Mouse (Mus musculus): ENCODE results near the gene Ino80d. TPM values are rescaled to one million over a fixed set of nuclear protein-coding genes. Genes with fewer than 3 reads are reported as not detected.

Ino80d gene
- total RNA-seq, 4 experiments from 2014 or later = 11.3 to 14.5 (median 12.8) TPM

DNA sequence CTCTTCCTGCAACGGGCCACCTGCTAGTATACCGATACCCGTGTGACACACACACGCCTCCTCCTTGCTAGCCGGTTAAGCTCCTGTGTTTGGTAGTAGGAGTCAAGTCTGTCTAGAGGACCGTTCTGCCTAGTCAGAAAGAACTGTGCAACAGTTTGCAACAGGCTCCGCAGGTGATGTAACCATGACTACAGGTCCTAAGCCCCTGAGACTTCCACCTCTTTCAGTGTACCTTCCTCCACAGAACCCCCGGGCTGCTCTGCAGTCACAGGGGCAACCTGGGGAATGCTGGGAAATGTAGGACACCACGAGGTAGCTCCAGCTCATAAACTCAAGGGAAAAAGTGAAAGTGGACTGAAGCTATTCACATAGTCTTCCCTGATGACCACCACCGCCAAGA is 123.4 kb downstream of the Ino80d start:
- no peak for DNase-seq (ENCODE audit: low spot score in 2 of 2)

DNA sequence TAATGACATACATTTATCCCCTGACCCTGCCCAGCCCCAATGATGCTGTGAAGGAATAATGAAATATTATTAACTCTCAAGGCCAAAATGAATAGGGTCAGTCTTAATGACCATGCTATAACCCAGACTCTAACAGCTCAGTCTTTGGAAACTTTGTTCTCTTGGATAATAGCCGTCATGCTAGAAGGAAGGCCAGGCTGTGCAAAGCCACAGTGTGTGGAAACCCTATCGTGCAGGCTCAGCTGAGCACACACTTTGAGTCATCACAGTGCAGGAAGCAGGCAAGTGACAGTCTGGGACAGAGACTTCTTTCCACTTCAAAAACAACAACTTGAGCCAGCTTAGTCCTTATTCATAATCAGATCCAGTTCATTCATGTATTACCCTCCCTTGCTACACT is 126.9 kb downstream of the Ino80d start:
- no peak for DNase-seq (ENCODE audit: low spot score in 2 of 2)

DNA sequence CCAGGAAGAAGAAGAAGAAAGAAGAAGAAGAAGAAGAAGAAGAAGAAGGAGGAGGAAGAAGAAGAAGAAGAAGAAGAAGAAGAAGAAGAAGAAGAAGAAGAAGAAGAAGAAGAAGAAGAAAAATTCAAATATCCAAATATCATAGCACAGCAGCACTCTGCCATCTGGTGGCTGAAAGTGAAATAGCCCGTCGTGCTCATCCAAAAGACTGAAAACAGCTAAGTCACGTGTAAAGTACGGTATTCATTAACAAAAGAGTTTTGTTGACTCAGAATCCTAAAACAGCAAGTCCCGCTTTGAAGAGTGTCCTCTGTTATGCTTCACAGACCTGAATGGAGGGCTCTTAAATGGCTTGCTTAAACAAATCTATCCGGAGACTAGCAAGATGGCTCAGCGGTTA is 128.2 kb downstream of the Ino80d start:
- no peak for DNase-seq (ENCODE audit: low spot score in 2 of 2)

DNA sequence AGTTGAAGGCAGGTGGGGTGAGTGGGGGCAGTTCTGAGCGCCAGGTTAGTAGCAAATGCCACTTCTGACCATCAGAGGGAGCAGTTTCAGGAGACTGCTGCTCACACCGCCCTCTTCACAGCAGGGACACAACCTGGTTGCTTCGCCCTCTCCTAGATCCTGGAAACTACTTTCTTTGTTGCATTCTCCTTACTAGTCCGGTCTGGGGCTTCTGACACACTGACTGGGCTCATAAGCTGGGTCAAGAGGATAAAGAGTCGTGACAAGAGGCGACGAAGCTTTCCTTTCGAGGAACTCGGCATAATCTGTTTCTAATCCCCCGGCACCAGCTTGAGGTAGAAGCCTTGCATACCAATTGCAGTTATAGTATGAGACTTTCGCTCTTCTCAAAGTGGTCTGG is 129.9 kb downstream of the Ino80d start:
- DNase-seq (ENCODE audit: low spot score in 2 of 2) = no peak

DNA sequence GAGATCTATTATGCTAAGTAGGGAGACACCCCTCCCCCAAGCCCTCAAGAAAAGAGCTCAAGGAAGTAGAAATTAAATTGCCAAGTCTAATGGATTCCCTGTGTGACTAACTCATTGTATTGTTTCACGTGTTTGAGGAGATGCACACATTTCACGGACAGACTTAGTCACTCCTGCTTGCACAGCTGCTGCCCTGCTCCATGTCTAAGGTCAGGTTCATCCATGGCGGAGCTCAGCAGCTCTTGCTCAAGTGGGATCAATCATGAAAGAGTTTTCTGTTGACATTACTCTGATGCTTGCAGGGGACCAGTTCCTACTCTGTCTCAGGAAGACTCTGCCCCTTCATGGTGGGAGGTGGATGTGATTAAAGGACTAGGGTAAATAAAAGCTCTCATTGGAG is 137.7 kb downstream of the Ino80d start:
- DNase-seq (ENCODE audit: low spot score in 2 of 2) = no peak

DNA sequence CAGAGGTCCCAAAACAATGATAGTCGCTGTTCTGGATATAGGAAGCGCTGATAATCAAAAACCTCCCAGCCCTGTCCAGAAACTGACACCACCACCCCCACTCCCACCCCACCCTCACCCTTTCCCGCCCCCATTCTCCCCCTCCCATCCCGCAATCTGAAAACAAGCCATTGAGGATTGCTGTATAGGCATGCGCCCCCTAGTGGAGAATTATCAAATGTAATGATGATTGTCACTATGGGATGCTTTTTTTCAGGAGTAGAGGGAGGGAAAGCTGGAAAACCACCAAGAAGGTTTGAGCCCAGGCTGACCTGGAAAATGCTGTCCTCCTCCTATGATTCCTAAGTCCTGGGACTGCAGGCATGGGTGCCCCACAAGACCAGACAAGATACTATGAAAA is 147.6 kb downstream of the Ino80d start:
- no peak for DNase-seq (ENCODE audit: low spot score in 2 of 2)

DNA sequence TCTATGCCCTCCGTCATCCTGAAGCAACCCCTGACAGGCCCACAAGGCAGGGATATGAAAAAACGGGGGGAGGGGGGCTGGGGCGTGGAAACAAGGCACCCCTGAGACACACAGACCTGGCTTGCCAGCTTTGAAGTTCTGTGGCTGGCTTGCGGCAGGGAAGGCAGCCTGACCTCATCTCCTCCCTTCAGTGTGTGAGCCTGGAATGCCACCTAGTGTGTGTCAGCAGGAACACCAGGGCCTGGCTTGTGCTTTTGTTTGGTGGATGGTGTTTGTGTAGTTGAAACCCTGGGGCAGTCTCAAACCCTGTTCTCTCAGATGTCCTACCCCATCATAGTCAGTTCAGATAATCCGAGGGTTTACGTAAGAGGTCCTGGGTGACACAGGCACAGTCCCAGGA is 150.2 kb downstream of the Ino80d start:
- peak; percentile 8 to 14 for DNase-seq (ENCODE audit: low spot score in 2 of 2)

DNA sequence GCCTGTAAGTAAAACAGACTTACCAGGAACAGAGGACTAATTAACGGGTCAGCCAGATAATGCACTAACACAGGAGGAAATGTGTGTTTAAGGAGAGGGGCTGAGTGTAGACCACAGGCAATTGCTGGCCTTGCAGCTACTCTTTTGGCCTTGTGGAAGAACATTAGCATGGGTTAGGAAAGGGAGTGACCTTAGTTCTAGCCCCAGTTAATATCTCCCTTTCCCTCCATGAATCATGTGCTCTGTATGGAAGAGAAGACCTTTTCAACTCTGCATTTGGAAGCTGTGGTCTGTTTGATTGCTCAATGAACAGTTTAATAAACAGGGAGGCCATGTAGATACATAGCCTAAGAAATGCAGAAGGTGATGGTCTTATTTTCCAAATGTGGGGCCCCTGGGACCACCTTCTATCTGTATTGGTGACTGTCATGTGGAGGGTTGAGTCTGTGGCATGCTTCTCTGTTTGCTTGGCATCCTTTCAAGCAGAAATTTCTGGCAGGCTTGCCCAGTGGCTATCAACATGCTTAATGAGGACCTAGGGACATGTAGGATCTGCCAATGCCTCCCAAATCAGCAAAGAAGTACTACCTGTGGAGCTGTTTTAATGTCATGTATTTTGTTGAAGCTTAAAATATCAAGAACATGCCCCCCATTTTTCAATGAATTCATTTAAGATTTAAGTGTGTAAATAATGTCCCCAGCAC is 157.4 kb downstream of the Ino80d start:
- DNase-seq (ENCODE audit: low spot score in 2 of 2) = no peak

DNA sequence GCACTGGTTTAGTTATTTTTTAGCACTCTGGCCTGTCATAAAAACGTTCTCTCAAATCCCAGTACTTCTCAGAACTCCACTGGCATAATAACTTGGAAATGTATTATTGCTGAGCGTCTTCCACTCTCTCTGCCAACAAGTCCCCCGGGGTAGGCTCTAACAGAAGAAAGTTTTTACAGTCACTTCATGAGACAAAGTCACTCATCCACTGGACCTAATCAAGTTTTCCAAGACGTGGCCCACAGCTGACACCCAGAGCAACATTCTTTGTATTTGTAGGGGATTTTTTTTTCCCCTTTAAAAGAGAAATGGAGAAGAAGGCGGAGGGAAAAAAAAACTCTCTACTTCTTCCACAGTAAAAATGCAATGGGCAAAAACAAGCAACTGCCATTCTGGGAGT is 157.9 kb downstream of the Ino80d start:
- DNase-seq (ENCODE audit: low spot score in 2 of 2) = no peak

DNA sequence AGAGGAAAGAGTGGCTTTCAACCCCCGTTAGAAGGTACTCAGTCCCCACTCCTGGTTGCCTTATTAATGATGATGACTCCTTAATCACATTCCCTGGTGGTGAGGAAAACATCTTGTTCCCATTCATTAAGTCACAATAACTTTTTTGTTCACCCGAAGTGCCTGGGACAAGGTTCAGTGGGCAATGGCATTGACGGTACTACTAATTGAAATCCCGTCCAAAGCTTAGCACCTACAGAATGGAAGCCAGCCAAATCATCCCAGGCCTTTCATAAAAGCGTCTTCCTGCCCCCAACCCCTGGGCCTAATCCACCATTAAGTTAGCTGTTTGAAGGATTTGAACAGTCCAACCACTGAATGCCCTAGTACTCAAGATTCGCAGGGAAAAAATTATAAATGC is 159.1 kb downstream of the Ino80d start:
- no peak for DNase-seq (ENCODE audit: low spot score in 2 of 2)

DNA sequence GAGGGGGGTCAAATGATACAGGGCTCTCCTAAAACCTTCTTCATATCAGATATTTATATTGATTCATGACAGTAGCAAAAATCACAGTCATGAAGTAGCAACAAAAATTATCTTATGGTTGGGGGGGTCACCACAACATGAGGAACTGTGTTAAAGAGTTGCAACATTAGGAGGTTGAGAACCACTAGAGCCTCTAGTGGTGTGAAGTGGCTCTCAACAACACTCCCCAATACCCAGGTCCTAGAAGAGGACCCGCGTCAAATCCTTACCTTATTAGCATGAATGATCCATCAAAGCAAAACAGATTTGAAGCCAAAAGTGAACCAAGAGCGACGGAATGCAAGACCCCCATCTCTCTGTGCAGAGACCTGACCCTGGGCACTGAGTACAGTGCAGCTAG is 161.4 kb downstream of the Ino80d start:
- DNase-seq (ENCODE audit: low spot score in 2 of 2) = no peak

DNA sequence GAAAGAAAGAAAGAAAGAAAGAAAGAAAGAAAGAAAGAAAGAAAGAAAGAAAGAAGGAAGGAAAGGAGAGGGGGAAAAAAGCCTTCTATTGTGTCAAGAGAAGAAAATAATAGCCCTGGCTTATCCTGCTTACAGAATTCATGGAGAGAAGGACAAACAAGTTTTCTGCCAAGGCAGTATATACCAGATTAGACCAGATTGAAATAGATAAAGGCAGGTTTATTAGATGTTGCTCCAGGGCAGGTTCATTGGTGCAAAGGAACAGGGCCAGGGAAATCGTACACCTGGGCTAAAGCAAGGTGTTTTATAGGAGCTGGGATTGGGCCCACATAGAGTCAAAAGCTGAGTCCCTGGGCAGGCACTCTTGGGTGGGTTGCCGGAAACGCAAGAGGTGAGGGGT is 162.1 kb downstream of the Ino80d start:
- no peak for DNase-seq (ENCODE audit: low spot score in 2 of 2)

DNA sequence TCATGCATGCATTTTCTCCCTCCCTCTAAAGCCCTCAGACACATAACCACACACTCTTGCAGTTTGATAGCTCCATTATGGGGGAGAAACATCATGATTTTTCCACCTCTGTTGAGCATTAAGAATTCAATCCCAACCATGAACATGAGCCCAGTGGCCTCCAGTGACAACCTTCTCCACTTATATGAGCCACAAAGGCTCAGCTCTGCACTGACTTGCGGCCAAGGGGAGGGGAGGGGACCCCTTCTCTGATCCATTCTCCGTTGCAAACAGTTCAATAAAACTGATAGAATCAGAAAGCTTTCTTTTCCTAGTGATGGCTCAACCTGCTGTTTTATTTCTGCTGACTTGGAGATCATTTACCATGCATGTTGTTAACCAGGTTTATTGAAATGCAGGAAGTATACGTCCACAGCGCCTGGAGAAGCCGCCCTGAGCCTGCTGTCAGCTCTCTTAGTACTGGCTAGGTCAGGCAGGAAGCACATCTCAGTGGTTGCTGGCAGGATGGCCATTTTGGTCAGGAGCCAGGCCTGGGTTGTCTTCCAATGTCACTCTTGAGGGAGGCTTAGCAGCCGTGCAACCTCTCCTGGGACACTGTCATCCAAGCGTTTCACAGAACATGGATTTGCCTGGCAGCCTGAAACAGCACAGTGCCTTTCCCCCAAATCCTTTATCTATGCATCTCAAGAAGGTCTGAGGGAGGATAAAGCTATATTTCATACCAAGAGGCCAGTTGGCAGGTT is 163.2 kb downstream of the Ino80d start:
- peak in 1 of 2 experiments; percentile 29 for DNase-seq (ENCODE audit: low spot score in 2 of 2)

DNA sequence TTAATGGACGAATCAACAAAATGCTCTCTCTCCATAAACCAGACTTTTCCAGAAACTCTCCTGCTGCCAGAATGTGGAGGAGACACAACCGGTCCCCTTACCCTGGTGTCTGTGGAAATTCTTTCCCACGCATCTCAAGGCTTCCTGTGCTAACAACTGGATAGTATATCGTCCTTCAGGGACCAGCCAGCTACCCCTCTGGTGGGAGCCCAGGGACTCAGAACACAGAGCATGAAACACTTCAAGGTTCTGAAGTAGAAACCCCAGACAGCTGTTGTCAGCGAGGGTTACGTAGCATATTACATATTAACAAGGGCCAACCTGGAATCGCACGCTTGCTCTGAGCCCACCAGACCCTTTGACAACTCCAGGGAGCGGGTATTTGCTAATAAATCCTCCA is 163.9 kb downstream of the Ino80d start:
- DNase-seq (ENCODE audit: low spot score in 2 of 2) = no peak

DNA sequence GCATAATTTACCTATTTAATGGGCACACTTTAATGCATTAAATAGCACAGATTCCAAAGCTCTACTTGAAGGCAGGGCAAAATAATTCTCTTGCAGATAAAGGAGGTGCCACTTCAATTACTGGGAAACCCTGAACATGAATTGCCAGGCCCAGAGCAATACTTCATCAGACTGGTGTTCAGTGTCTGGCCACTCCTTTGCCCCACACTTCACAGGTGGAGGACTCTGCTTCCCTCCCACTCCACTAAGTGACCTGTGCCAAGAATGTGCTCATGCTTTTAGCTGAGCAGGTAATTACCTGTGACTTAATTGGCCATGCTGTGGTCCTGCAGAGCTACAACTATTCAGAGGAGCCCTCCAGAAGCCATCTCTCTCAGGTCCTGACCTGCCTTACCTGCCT is 166.7 kb downstream of the Ino80d start:
- no peak for DNase-seq (ENCODE audit: low spot score in 2 of 2)

DNA sequence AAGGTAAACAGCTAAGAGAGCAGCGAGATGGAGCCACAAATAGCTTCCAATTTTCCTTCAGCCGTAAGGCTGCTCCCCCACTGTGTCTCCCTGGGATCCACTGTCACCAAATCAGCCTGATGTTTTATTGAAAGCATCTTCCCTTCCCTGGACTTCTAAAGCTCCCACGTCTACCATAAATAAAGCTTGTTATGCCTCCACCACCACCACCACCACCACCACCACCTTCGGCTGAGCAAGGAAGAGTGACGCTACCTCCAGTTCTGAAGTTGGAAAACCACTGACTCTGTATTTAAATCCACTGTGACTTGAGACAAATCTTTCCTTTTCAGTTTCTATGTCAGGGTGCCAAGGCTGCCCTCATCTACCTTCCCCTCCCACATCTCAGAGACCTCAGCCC is 167.5 kb downstream of the Ino80d start:
- DNase-seq (ENCODE audit: low spot score in 2 of 2) = no peak

DNA sequence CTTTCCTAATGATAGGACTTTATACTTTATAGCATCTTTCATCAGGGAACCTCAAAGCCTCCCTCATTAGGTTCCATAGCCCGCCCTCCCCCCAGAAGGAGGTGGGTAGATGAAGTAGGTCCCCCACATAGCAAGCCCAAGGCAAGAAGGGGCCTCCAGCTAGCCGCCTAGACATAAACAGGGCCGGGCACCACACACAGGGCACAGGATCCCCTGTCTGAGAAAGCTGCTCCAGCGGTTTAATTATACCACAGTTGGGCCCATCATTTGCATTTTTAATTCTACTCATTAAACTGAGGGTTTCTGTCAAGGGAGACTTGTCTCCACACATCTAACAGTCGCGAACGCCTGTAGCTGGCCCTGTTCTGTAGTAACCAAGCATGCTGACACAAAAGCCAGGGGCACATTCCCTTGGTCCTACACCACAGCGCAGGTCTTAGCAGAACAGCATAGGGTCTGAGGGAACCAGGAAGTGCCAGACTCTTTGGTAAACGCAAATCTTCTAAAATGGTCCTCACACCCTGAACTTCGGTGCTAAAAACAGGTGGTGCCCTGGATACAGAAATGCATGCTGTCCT is 179.6 kb downstream of the Ino80d start:
- DNase-seq (ENCODE audit: low spot score in 2 of 2) = no peak

DNA sequence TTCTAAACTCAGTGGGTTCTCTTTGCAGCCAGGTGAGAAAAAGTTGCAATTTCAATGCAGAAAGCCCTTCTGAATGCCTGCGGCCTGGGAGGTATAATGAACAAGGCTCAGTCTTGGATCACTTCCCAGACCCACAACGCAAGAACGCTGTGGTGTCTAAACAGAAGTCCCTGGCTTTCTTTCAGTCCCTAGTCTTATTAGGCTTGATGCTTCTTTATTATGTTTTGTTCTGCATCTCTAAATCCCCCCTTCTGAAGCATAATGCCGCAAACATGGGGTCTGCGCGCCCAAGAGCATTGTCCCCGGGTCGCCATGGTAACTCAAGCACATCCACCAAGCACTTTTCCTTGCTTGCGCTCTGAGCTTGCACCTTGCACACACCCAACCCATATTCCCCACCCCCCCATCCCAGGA is 180.4 kb downstream of the Ino80d start:
- no peak for DNase-seq (ENCODE audit: low spot score in 2 of 2)

DNA sequence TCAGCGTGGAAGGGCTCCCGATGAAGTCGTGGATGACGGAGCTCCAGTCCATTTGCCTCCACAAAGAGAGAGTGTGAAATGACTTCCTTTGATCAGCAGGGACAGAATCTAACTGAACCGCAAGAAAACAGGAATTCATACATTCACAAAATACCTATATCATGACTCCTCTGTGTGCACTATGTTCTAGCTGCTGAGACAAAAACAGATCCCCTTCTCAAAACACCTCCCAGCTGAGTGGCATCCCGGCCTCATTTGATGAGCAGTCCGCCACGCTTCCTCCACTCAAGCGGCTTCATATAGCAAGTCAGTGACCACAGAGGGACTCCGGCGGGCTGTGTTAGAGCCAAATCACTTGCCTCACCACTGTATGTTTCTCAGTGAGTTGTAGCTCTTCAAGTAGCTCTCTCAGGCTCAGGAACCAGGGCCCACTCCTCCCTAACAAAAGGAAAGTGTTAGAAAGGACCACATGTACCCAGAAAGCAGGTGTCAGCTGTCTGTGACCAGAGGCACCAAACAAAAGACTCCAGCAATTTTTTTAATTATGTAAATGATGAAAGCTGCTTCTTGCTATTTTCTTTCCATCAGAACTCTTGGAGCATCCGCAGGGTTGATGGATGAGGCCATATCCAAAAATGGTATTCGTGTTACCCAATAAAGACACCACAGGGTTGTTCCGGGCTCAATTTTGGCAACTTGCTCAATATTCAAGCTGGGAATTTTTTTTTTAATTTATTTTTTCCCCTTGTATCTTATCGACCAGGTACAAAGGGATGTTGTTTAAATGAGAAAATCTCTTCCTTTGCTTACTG is 181.0 kb downstream of the Ino80d start:
- no peak for DNase-seq (ENCODE audit: low spot score in 2 of 2)

DNA sequence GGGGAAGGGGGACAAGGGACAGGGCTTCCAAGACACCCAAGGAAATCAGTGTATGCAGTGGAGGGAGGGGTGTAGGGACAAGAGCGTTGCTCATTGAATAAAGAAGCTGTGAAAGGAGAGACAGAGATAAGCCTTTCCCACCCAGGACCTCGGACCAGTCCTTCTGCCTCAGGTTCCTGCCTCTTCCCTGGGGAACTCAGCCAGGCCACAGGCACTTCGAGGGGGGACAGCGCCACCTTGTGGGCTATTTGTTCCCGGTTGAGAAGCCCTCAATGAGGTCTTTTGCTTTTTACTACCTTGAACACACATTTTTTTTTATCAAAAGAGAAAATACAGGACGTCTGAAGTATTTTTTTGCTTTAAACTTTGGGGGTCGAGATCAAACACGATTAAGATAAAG is 185.0 kb downstream of the Ino80d start:
- DNase-seq (ENCODE audit: low spot score in 2 of 2) = peak; percentile 41 to 47

DNA sequence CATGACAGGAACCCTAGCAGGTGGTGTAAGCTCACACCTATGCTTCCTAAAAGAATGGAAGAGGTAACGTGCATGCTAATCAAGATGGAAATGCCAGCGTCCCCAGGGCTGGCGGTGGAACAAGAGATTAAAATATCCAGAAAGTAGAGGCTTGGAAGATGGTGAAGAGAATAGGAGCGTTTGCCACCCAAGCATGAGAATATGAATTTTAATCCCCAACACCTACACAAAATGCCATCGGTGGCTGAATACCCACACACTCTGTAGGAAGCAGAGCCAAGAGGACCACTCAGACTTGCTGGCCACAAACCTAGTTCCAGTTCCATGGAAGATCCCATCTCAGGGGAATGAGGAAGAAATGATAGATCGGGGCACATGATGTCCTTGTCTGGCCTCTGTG is 195.2 kb downstream of the Ino80d start:
- no peak for DNase-seq (ENCODE audit: low spot score in 2 of 2)

DNA sequence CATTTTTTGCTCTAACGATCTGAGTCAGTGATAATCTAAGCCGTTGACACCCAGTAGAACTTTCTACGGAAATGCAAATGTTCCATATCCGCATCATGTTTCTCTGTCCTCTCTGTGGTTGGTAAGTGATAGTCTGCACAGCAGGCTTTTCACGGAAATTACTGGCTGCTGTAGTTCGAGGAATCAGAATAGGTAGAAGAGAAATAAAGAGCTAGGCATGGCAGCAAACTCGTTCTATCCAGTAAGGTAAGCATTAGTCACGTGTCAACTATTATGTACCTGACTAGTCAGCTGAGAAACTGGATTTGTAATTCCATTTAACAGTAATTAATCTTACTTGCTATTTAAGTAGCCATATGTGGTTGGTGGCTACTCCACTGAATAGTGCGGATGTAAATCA is 197.9 kb downstream of the Ino80d start:
- no peak for DNase-seq (ENCODE audit: low spot score in 2 of 2)
